Comparison of ENCODE assay signal across 8 mouse cellular contexts in genomic region chr9:20990861-20991260, GRCm38 (mm10). TPM values are rescaled to one million over a fixed set of nuclear protein-coding genes. Genes with fewer than 3 reads are reported as not detected.
DNase-seq lines count a peak whose midpoint lies in the region; ATAC-seq and TF ChIP-seq lines count a peak whose summit lies in the region.

No protein-coding gene starts in this region.

- H3K4me1 ChIP-seq in lung, adult 2 months (ENCODE audit: control insufficient read depth, insufficient read depth, low read length) = peaks cover 3% of the 10 kb centered on the region; the same call in 1 of the 2 replicates
- no peaks in the 10 kb centered on the region for H3K4me1 ChIP-seq in cerebellum, adult 2 months (ENCODE audit: control insufficient read depth, insufficient read depth, low read length)

- TF ChIP-seq CTCF in lung, adult 2 months (IDR thresholded peaks at IDR 0.05; ENCODE audit: insufficient read depth, low read length) = no peak
- no peak for TF ChIP-seq CTCF in cerebellum, adult 2 months (IDR thresholded peaks at IDR 0.05; ENCODE audit: borderline replicate concordance, insufficient read depth, low read depth, low read length)

- DNase-seq in cerebellum, postnatal 10 days = peak; percentile 43 to 47
- peak; percentile 46 for DNase-seq in embryo, embryonic 9.5 days (ENCODE audit: extremely low spot score)
- peak; percentile 65 for DNase-seq in kidney, adult 18-20 months
- DNase-seq in lung, adult 2 months = peak; percentile 67
- DNase-seq in yolk sac, embryonic 10.5 days (ENCODE audit: low spot score) = peak; percentile 28
- DNase-seq in cerebellum, adult 2 months = no peak
- no peak for DNase-seq in gastrocnemius, postnatal 36 days

- intact Hi-C loops in gastrocnemius, postnatal 36 days (cut with DNase I) = loop anchor here (5.0 kb wide), 1 partner anchor 49 kb away; no protein-coding TSS in a partner anchor

- no peak for ATAC-seq in cerebellum, adult (ENCODE audit: insufficient number of reproducible peaks, low FRiP score, low TSS enrichment)

- H3K27me3 ChIP-seq in cerebellum, adult 2 months (ENCODE audit: control insufficient read depth, insufficient read depth, low read length) = no peaks in the 10 kb centered on the region

- H3K4me3 ChIP-seq in lung, adult 2 months (replicated peaks; ENCODE audit: extremely low read depth, low read depth, low read length) = no peak overlapping the region
- no peak overlapping the region for H3K4me3 ChIP-seq in cerebellum, adult 2 months (replicated peaks; ENCODE audit: insufficient read depth, low read depth, low read length)

- H3K27ac ChIP-seq in cerebellum, adult 2 months (ENCODE audit: insufficient read depth, low read length) = no peak overlapping the region

- TF ChIP-seq POLR2A in lung, adult 2 months (IDR thresholded peaks at IDR 0.05; ENCODE audit: borderline replicate concordance, extremely low read depth, low read depth, low read length) = no peak
- no peak for TF ChIP-seq POLR2A in cerebellum, adult 2 months (IDR thresholded peaks at IDR 0.05; ENCODE audit: borderline replicate concordance, insufficient read depth, low read length)

- WGBS in lung, adult 2 months = 15% methylated on average over 10 of the region's 10 CpGs
- WGBS in cerebellum, adult 2 months = 4% methylated on average over 10 of the region's 10 CpGs

RNA-seq across cellular contexts. Expression of gene Mrpl4, which starts 11.7 kb away (rescaled TPM):
- polyA plus RNA-seq in lung, adult 2 months (2012; rRNA removed) = 113 and 130 TPM in 2 replicates
- 135 and 139 TPM in 2 replicates for polyA plus RNA-seq in cerebellum, adult 2 months (2012; rRNA removed)
- total RNA-seq in gastrocnemius, postnatal 36 days (2021) = 10 to 100 TPM; 58.5 to 58.7 TPM

RNA-seq across cellular contexts. Expression of gene S1pr2, which starts 14.3 kb away (rescaled TPM):
- 24.2 and 32.1 TPM in 2 replicates for polyA plus RNA-seq in lung, adult 2 months (2012; rRNA removed)
- polyA plus RNA-seq in cerebellum, adult 2 months (2012; rRNA removed) = 1.8 and 1.9 TPM in 2 replicates
- total RNA-seq in gastrocnemius, postnatal 36 days (2021) = 1 to 10 TPM; 1.5 to 1.6 TPM

RNA-seq across cellular contexts. Expression of gene Icam1, which starts 24.9 kb away (rescaled TPM):
- polyA plus RNA-seq in lung, adult 2 months (2012; rRNA removed) = 332 and 372 TPM in 2 replicates
- 1.4 and 1.6 TPM in 2 replicates for polyA plus RNA-seq in cerebellum, adult 2 months (2012; rRNA removed)
- 1 to 10 TPM; 1.9 to 2.1 TPM for total RNA-seq in gastrocnemius, postnatal 36 days (2021)

RNA-seq across cellular contexts. Expression of gene Dnmt1, which starts 31.2 kb away (rescaled TPM):
- polyA plus RNA-seq in lung, adult 2 months (2012; rRNA removed) = 20.5 and 22.8 TPM in 2 replicates
- polyA plus RNA-seq in cerebellum, adult 2 months (2012; rRNA removed) = 45.0 and 45.3 TPM in 2 replicates
- total RNA-seq in gastrocnemius, postnatal 36 days (2021) = 1 to 10 TPM; 6.0 to 7.7 TPM

RNA-seq across cellular contexts. Expression of gene Icam4, which starts 38.3 kb away (rescaled TPM):
- polyA plus RNA-seq in lung, adult 2 months (2012; rRNA removed) = 1.8 and 1.9 TPM in 2 replicates
- polyA plus RNA-seq in cerebellum, adult 2 months (2012; rRNA removed) = 0.32 and 0.65 TPM in 2 replicates
- total RNA-seq in gastrocnemius, postnatal 36 days (2021) = 1 to 10 TPM; 1.2 to 1.7 TPM

Comparison
In these comparisons a context has a peak if more than half of its experiments do, and no peak if none do; other contexts are left out.
1. DNase-seq: peak in cerebellum, postnatal 10 days (2 of 2), embryo, embryonic 9.5 days (single experiment), kidney, adult 18-20 months (single experiment), lung, adult 2 months (single experiment) and yolk sac, embryonic 10.5 days (single experiment); none in cerebellum, adult 2 months (0 of 2) and gastrocnemius, postnatal 36 days (0 of 2).
2. RNA of gene Icam1, which starts 24.9 kb away (polyA plus RNA-seq): 332 to 372 TPM in lung, adult 2 months; 1.4 to 1.6 TPM in cerebellum, adult 2 months; every median in the first group is over 100 times any median in the second.